Mouse (Mus musculus) lung, postnatal 0 days (tissue): ENCODE measurements at regions not wholly inside any gene's neighbourhood (a gene's known extent, or its start where the extent isn't known, plus 50 kb on each side); places are given as distances from the start of the nearest gene placed in this dataset.

Experiments used
- CTCF ChIP-seq: IDR thresholded peaks from 2 replicates; pipeline ENCODE4 v1.5.1; 2016; ENCODE audit warnings: antibody characterized with exemption, mild to moderate bottlenecking
- EP300 ChIP-seq: IDR thresholded peaks from 2 replicates; pipeline ENCODE4 v1.6.1; 2016; ENCODE audit warnings: antibody characterized with exemption, mild to moderate bottlenecking, control low read depth

- TF ChIP-seq CTCF, result no peak
- TF ChIP-seq EP300, result no peak
Measured at GRCm38 (mm10) chr12:106819736-106820135, 668.7 kb upstream of the 3110018I06Rik start.
